Mouse (Mus musculus): Measurements from ENCODE around the gene Rplp1. TPM values are rescaled to one million over a fixed set of nuclear protein-coding genes. Genes with fewer than 3 reads are reported as not detected.

Gene Rplp1
- polyA plus RNA-seq (2011; ENCODE audit: insufficient read depth, insufficient read length, low read depth, missing spikeins) = 6,021 and 6,375 TPM in 2 replicates

GRCm38 (mm10) chr9:61914203-61914916, at the start of gene Rplp1:
Gene Rplp1, minus strand, starts transcription at chr9:61914542.
- H3K36me3 ChIP-seq (ENCODE audit: control insufficient read depth, insufficient read depth, low read length, poor library complexity, severe bottlenecking) = peaks cover 42% of the 10 kb centered on the region

GRCm38 (mm10) chr9:61963356-61963755, 49.0 kb upstream of the Rplp1 start:
- Histone ChIP-seq H3K9ac (ENCODE audit: low read depth, poor library complexity, severe bottlenecking) (no peak overlapping the region), H3K9me3 (replicated peaks; ENCODE audit: control insufficient read depth, insufficient read depth, low read length, poor library complexity, severe bottlenecking) (no peaks in the 10 kb centered on the region), H3K27ac (ENCODE audit: insufficient read depth, low read length) (no peak overlapping the region), H3K27me3 (ENCODE audit: control insufficient read depth, insufficient read depth, low read length, poor library complexity, severe bottlenecking) (no peaks in the 10 kb centered on the region), H3K4me1 (ENCODE audit: control insufficient read depth, insufficient read depth, low read length) (no peaks in the 10 kb centered on the region), H3K36me3 (ENCODE audit: control insufficient read depth, insufficient read depth, low read length, poor library complexity, severe bottlenecking) (no peaks in the 10 kb centered on the region), H3K4me3 (ENCODE audit: low read depth, low read length) (no peak overlapping the region)
- TF ChIP-seq CTCF (IDR thresholded peaks at IDR 0.05; ENCODE audit: low read depth, low read length) = no peak
- TF ChIP-seq EP300 (IDR thresholded peaks at IDR 0.05; ENCODE audit: insufficient read depth, low read depth, low read length) = no peak
- TF ChIP-seq POLR2A (IDR thresholded peaks at IDR 0.05; ENCODE audit: insufficient read depth, low read length) = no peak

More at GRCm38 (mm10) chr9:61914203-61914916, at the start of gene Rplp1:
- Histone ChIP-seq H3K4me1 (ENCODE audit: control insufficient read depth, insufficient read depth, low read length) (no peaks in the 10 kb centered on the region), H3K27me3 (ENCODE audit: control insufficient read depth, insufficient read depth, low read length, poor library complexity, severe bottlenecking) (no peaks in the 10 kb centered on the region), H3K4me3 (ENCODE audit: low read depth, low read length) (peak within 1 kb of the TSS; percentile 92), H3K9me3 (replicated peaks; ENCODE audit: control insufficient read depth, insufficient read depth, low read length, poor library complexity, severe bottlenecking) (no peaks in the 10 kb centered on the region), H3K27ac (ENCODE audit: insufficient read depth, low read length) (peak within 1 kb of the TSS; percentile 92), H3K9ac (ENCODE audit: low read depth, poor library complexity, severe bottlenecking) (peak within 1 kb of the TSS; percentile 95)
- TF ChIP-seq CTCF (IDR thresholded peaks at IDR 0.05; ENCODE audit: low read depth, low read length) = no peak
- peak; percentile 80 for TF ChIP-seq POLR2A (IDR thresholded peaks at IDR 0.05; ENCODE audit: insufficient read depth, low read length)
- no peak for TF ChIP-seq EP300 (IDR thresholded peaks at IDR 0.05; ENCODE audit: insufficient read depth, low read depth, low read length)

- Histone ChIP-seq H3K27me3 (ENCODE audit: control insufficient read depth, insufficient read depth, low read length, poor library complexity, severe bottlenecking) (no peaks in the 10 kb centered on the region), H3K4me3 (ENCODE audit: low read depth, low read length) (no peak overlapping the region), H3K27ac (ENCODE audit: insufficient read depth, low read length) (no peak overlapping the region), H3K9ac (ENCODE audit: low read depth, poor library complexity, severe bottlenecking) (no peak overlapping the region), H3K4me1 (ENCODE audit: control insufficient read depth, insufficient read depth, low read length) (no peaks in the 10 kb centered on the region), H3K36me3 (ENCODE audit: control insufficient read depth, insufficient read depth, low read length, poor library complexity, severe bottlenecking) (no peaks in the 10 kb centered on the region), H3K9me3 (replicated peaks; ENCODE audit: control insufficient read depth, insufficient read depth, low read length, poor library complexity, severe bottlenecking) (no peaks in the 10 kb centered on the region)
- TF ChIP-seq CTCF (IDR thresholded peaks at IDR 0.05; ENCODE audit: low read depth, low read length) = no peak
- TF ChIP-seq EP300 (IDR thresholded peaks at IDR 0.05; ENCODE audit: insufficient read depth, low read depth, low read length) = no peak
Observed at GRCm38 (mm10) chr9:61961181-61961580, 46.8 kb upstream of the Rplp1 start.

- TF ChIP-seq CTCF (IDR thresholded peaks at IDR 0.05; ENCODE audit: low read depth, low read length) = no peak
- no peak for TF ChIP-seq EP300 (IDR thresholded peaks at IDR 0.05; ENCODE audit: insufficient read depth, low read depth, low read length)
- no peak for TF ChIP-seq POLR2A (IDR thresholded peaks at IDR 0.05; ENCODE audit: insufficient read depth, low read length)
- H3K36me3 ChIP-seq (ENCODE audit: control insufficient read depth, insufficient read depth, low read length, poor library complexity, severe bottlenecking) = no peaks in the 10 kb centered on the region
- no peaks in the 10 kb centered on the region for H3K27me3 ChIP-seq (ENCODE audit: control insufficient read depth, insufficient read depth, low read length, poor library complexity, severe bottlenecking)
- no peak overlapping the region for H3K4me3 ChIP-seq (ENCODE audit: low read depth, low read length)
- H3K27ac ChIP-seq (ENCODE audit: insufficient read depth, low read length) = no peak overlapping the region
- H3K9me3 ChIP-seq (replicated peaks; ENCODE audit: control insufficient read depth, insufficient read depth, low read length, poor library complexity, severe bottlenecking) = no peaks in the 10 kb centered on the region
- no peak overlapping the region for H3K9ac ChIP-seq (ENCODE audit: low read depth, poor library complexity, severe bottlenecking)
- no peaks in the 10 kb centered on the region for H3K4me1 ChIP-seq (ENCODE audit: control insufficient read depth, insufficient read depth, low read length)
Observed at GRCm38 (mm10) chr9:61960753-61961152, 46.4 kb upstream of the Rplp1 start.

GRCm38 (mm10) chr9:61959921-61960569, 45.7 kb upstream of the Rplp1 start:
- no peak for TF ChIP-seq POLR2A (IDR thresholded peaks at IDR 0.05; ENCODE audit: insufficient read depth, low read length)
- TF ChIP-seq EP300 (IDR thresholded peaks at IDR 0.05; ENCODE audit: insufficient read depth, low read depth, low read length) = no peak
- TF ChIP-seq CTCF (IDR thresholded peaks at IDR 0.05; ENCODE audit: low read depth, low read length) = no peak
- Histone ChIP-seq H3K27me3 (ENCODE audit: control insufficient read depth, insufficient read depth, low read length, poor library complexity, severe bottlenecking) (no peaks in the 10 kb centered on the region), H3K4me1 (ENCODE audit: control insufficient read depth, insufficient read depth, low read length) (no peaks in the 10 kb centered on the region), H3K9me3 (replicated peaks; ENCODE audit: control insufficient read depth, insufficient read depth, low read length, poor library complexity, severe bottlenecking) (no peaks in the 10 kb centered on the region), H3K36me3 (ENCODE audit: control insufficient read depth, insufficient read depth, low read length, poor library complexity, severe bottlenecking) (no peaks in the 10 kb centered on the region), H3K9ac (ENCODE audit: low read depth, poor library complexity, severe bottlenecking) (no peak overlapping the region), H3K27ac (ENCODE audit: insufficient read depth, low read length) (no peak overlapping the region), H3K4me3 (ENCODE audit: low read depth, low read length) (no peak overlapping the region)

GRCm38 (mm10) chr9:61954707-61955106, 40.4 kb upstream of the Rplp1 start:
- H3K4me1 ChIP-seq (ENCODE audit: control insufficient read depth, insufficient read depth, low read length) = no peaks in the 10 kb centered on the region
- H3K4me3 ChIP-seq (ENCODE audit: low read depth, low read length) = no peak overlapping the region
- H3K36me3 ChIP-seq (ENCODE audit: control insufficient read depth, insufficient read depth, low read length, poor library complexity, severe bottlenecking) = no peaks in the 10 kb centered on the region
- H3K9ac ChIP-seq (ENCODE audit: low read depth, poor library complexity, severe bottlenecking) = no peak overlapping the region
- no peak for TF ChIP-seq POLR2A (IDR thresholded peaks at IDR 0.05; ENCODE audit: insufficient read depth, low read length)
- TF ChIP-seq CTCF (IDR thresholded peaks at IDR 0.05; ENCODE audit: low read depth, low read length) = no peak
- no peak for TF ChIP-seq EP300 (IDR thresholded peaks at IDR 0.05; ENCODE audit: insufficient read depth, low read depth, low read length)
- no peaks in the 10 kb centered on the region for H3K9me3 ChIP-seq (replicated peaks; ENCODE audit: control insufficient read depth, insufficient read depth, low read length, poor library complexity, severe bottlenecking)
- no peaks in the 10 kb centered on the region for H3K27me3 ChIP-seq (ENCODE audit: control insufficient read depth, insufficient read depth, low read length, poor library complexity, severe bottlenecking)
- H3K27ac ChIP-seq (ENCODE audit: insufficient read depth, low read length) = no peak overlapping the region
